Mouse (Mus musculus): ENCODE data around the gene Mfsd2a.
A peak's percentile ranks its signal among the peaks of the same experiment; 100 is the strongest.

The Mfsd2a gene

GRCm38 (mm10) chr4:122932239-122932978 lies 28.6 kb downstream of the Mfsd2a start:
- no peak for DNase-seq

GRCm38 (mm10) chr4:122930939-122931590 lies 29.9 kb downstream of the Mfsd2a start:
- no peak for DNase-seq

- no peak for DNase-seq
Observed at GRCm38 (mm10) chr4:122923392-122924344, 37.3 kb downstream of the Mfsd2a start.

- DNase-seq = no peak
Observed at GRCm38 (mm10) chr4:122922841-122923240, 38.1 kb downstream of the Mfsd2a start.

GRCm38 (mm10) chr4:122915985-122916384 lies 45.0 kb downstream of the Mfsd2a start:
- no peak for DNase-seq

GRCm38 (mm10) chr4:122914186-122914585 lies 46.8 kb downstream of the Mfsd2a start:
- no peak for DNase-seq

- DNase-seq = no peak
Observed at GRCm38 (mm10) chr4:122912613-122913012, 48.4 kb downstream of the Mfsd2a start.

- peak; percentile 11 for DNase-seq
Observed at GRCm38 (mm10) chr4:122910577-122910976, 50.4 kb downstream of the Mfsd2a start.

GRCm38 (mm10) chr4:122909572-122910189 lies 51.3 kb downstream of the Mfsd2a start:
- DNase-seq = no peak

GRCm38 (mm10) chr4:122905359-122905758 lies 55.6 kb downstream of the Mfsd2a start:
- no peak for DNase-seq

- DNase-seq = no peak
Observed at GRCm38 (mm10) chr4:122903709-122904108, 57.3 kb downstream of the Mfsd2a start.

- DNase-seq = peak; percentile 55
Observed at GRCm38 (mm10) chr4:122902156-122902555, 58.8 kb downstream of the Mfsd2a start.

- peak; percentile 78 for DNase-seq
Observed at GRCm38 (mm10) chr4:122898313-122898712, 62.7 kb downstream of the Mfsd2a start.

GRCm38 (mm10) chr4:122897750-122898149 lies 63.2 kb downstream of the Mfsd2a start:
- no peak for DNase-seq
